Mouse (Mus musculus) heart, embryonic 16.5 days (tissue): ENCODE results near the gene Lmna. TPM values are rescaled to one million over a fixed set of nuclear protein-coding genes. Genes with fewer than 3 reads are reported as not detected.

Experiments
- ATAC-seq: fragments of 200-750 bp; cut with Nextera tagmentation; replicated peaks from 2 replicates; pipeline ENCODE4 v1.8.0; 2017; ENCODE audit warnings: moderate number of reproducible peaks; ENCODE audit not compliant: insufficient read depth, low FRiP score; ENCODE audit errors: extremely low read depth
- H3K27ac ChIP-seq: fragments of 300-500 bp; sonication (generic); 2 replicates; pipeline ENCODE4 v1.5.1; 2014; ENCODE audit warnings: mild to moderate bottlenecking, low read length, control low read depth, moderate library complexity
- H3K27me3 ChIP-seq: fragments of 300-500 bp; sonication (generic); 2 replicates; pipeline ENCODE4 v1.6.1; 2014; ENCODE audit warnings: low read length, mixed read lengths; ENCODE audit not compliant: control insufficient read depth, insufficient read depth
- H3K36me3 ChIP-seq: fragments of 300-500 bp; sonication (generic); 2 replicates; pipeline ENCODE4 v1.6.1; 2014; ENCODE audit not compliant: control insufficient read depth, insufficient read depth
- H3K4me1 ChIP-seq: fragments of 300-500 bp; sonication (generic); 2 replicates; pipeline ENCODE4 v1.6.1; 2014; ENCODE audit warnings: low read length, mixed read lengths; ENCODE audit not compliant: control insufficient read depth, insufficient read depth
- H3K4me2 ChIP-seq: fragments of 300-500 bp; sonication (generic); 2 replicates; pipeline ENCODE4 v1.6.1; 2014; ENCODE audit warnings: low read depth, mild to moderate bottlenecking, control low read depth, low read length
- H3K4me3 ChIP-seq: fragments of 300-500 bp; sonication (generic); 2 replicates; pipeline ENCODE4 v1.5.1; 2014; ENCODE audit warnings: mild to moderate bottlenecking, control low read depth, low read length
- H3K9ac ChIP-seq: fragments of 300-500 bp; sonication (generic); 2 replicates; pipeline ENCODE4 v1.6.1; 2014; ENCODE audit warnings: low read length, control low read depth
- H3K9me3 ChIP-seq: fragments of 300-500 bp; sonication (generic); replicated peaks from 2 replicates; pipeline ENCODE4 v1.6.1; 2016; ENCODE audit warnings: low read length; ENCODE audit not compliant: control insufficient read depth
- WGBS: fragments of 180-500 bp; shearing (Covaris S2); extraction: QIAGEN DNeasy Blood & Tissue Kit; methylation state at CpG from one replicate; pipeline ENCODE4 v1.1.7; 2014; 5-methylcytosine and 5-hydroxymethylcytosine counted together
- polyA plus RNA-seq: library from polyadenylated mRNA; unstranded; fragments of >200 nt; fragmentation: Nextera tagmentation; extraction: Ambion mirVana; gene quantifications from 2 replicates; pipeline ENCODE4 v1.2.1, GENCODE M21; 2015

Lmna gene
- polyA plus RNA-seq, 1 experiment from 2014 or later: 129 TPM

DNA sequence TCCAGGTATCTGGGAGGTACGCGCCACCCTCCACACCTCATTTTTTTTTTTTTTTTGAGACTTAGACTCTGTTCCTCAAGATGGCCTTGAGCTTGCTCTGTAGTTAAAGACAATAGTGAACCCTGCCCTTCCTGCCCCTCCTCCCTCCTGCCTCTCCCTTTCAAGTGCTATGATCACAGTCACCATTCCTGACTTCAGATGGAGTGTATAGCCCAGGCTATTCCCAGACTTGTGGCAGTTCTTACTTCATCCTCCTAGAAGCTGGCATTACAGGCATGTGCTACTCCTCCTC lies 5.3 kb upstream of the Lmna start:
- ATAC-seq: no peak
- Histone ChIP-seq H3K4me3 (no peak overlapping the region), H3K4me1 (peaks cover 30% of the 10 kb centered on the region), H3K4me2 (no peak overlapping the region), H3K9ac (no peak overlapping the region), H3K27ac (no peak overlapping the region), H3K9me3 (no peaks in the 10 kb centered on the region), H3K36me3 (no peaks in the 10 kb centered on the region), H3K27me3 (no peaks in the 10 kb centered on the region)
- WGBS: 89% methylated on average over 2 of the region's 2 CpGs

DNA sequence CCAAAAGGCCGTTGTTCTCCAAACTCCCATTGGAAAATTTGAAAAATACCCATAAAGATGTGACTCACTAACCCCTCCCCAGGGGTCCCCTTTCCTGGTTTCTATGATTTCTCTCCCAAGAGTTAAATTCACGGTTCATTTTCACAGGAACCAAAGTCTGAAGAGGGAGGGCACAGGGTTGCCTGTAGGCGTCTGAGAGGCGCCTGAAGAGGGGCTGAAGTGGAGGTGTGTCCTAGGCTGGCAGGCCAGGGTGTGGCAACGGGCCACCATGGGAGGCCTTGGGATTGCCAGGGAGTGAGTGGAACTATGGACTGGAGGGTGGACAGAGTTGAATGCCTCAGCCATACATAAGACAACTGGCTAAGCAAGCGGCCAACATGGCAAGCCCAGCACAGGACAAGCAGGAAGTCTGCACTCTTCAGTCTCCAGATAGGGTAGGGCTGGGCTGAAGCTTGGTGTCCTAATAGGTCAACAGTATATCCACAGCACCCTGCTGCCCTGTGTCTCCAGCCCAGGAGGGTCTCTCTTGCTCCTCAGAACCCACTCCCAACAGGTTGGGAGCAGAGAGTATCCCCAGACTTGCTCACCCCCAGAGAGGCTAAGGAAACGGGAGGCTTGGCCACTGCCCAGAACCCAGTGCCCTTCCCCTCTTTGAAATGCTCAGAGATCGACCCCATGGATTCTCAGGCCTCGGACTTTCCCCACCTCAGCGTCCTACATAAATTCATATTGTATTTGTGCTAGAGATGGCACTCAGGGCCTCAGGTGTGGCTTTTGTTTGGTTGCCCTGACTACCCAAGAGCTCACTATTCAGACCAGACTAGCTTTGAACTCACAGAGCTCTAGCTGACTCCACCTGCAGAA lies 4.7 kb upstream of the Lmna start:
- H3K9me3 ChIP-seq: no peaks in the 10 kb centered on the region
- peaks cover 32% of the 10 kb centered on the region for H3K4me1 ChIP-seq
- no peak overlapping the region for H3K4me3 ChIP-seq
- H3K36me3 ChIP-seq: no peaks in the 10 kb centered on the region
- WGBS: 75% methylated on average over 10 of the region's 10 CpGs
- H3K27ac ChIP-seq: no peak overlapping the region
- H3K4me2 ChIP-seq: no peak overlapping the region
- no peak overlapping the region for H3K9ac ChIP-seq
- ATAC-seq: no peak
- H3K27me3 ChIP-seq: no peaks in the 10 kb centered on the region

DNA sequence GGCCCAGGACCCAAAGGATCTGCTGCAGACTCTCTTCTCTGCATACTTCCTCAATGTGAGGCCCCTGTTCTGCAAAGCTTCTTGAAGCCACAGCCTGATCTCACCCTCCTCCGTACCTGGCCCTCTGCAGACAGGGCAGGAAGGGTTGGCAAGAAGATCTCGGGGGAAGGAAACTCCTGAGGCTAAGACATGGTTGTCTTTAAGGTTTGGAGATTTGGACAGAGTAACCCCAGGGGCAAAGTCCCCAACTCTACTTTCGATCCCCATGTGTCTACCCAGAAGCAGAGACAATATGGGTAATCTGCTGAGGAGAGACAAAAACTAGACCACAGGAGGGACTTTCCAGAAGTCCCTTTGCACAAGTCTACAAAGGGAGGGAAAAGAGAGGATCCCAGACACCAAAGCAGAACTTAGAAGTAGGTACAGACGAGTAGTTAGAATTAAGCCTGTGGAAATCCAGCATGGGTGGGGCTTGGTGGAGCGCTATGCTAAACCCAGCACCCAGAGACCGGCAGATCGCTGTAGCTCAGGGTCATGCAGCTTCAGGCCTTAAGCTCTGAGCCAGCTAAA lies 3.9 kb upstream of the Lmna start:
- no peaks in the 10 kb centered on the region for H3K36me3 ChIP-seq
- H3K27me3 ChIP-seq: no peaks in the 10 kb centered on the region
- H3K9me3 ChIP-seq: no peaks in the 10 kb centered on the region
- 76% methylated on average over 7 of the region's 7 CpGs for WGBS
- H3K4me3 ChIP-seq: no peak overlapping the region
- H3K4me2 ChIP-seq: no peak overlapping the region
- peaks cover 37% of the 10 kb centered on the region for H3K4me1 ChIP-seq
- H3K27ac ChIP-seq: peak overlapping the region; percentile 48; the same call in 1 of the 2 replicates
- no peak for ATAC-seq
- H3K9ac ChIP-seq: peak overlapping the region; percentile 30; the same call in 1 of the 2 replicates

DNA sequence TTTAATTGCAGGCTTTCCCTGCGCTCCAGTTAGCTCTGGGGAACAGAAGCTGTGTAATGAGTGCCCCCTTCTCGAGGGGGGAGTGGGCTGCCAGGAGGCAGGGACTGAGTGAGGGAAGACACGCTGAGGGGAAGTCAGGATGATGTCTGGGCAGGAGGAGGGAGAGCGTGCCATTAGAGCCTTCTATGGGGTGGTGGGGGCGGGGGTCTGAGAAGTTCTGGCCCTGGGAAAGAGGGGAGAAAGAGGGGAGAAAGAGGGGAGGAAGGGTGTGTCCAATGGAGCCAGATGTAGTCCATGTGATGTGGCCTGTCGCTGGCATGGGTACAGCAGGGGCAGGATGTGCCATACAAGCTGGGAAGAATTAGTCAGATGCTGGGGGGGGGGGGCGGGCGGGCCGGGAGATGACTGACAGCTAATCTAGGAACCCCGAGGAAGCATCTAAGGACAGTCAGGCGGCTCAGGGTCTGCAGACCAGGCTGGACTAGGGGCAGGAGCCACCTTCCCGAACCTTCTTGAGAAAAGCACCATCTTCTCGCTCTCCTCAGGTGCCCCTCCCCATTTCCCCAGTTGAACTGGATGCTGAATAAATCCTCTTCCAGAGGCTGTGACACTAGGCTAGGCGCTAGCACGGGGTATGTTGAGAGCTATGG lies 3.3 kb upstream of the Lmna start:
- 31% methylated on average over 12 of the region's 15 CpGs for WGBS
- H3K4me1 ChIP-seq: peaks cover 37% of the 10 kb centered on the region
- no peak for ATAC-seq
- H3K9ac ChIP-seq: peak overlapping the region; percentile 32
- H3K9me3 ChIP-seq: no peaks in the 10 kb centered on the region
- no peaks in the 10 kb centered on the region for H3K27me3 ChIP-seq
- H3K4me2 ChIP-seq: no peak overlapping the region
- H3K36me3 ChIP-seq: no peaks in the 10 kb centered on the region
- H3K27ac ChIP-seq: peak overlapping the region; percentile 56
- H3K4me3 ChIP-seq: no peak overlapping the region

DNA sequence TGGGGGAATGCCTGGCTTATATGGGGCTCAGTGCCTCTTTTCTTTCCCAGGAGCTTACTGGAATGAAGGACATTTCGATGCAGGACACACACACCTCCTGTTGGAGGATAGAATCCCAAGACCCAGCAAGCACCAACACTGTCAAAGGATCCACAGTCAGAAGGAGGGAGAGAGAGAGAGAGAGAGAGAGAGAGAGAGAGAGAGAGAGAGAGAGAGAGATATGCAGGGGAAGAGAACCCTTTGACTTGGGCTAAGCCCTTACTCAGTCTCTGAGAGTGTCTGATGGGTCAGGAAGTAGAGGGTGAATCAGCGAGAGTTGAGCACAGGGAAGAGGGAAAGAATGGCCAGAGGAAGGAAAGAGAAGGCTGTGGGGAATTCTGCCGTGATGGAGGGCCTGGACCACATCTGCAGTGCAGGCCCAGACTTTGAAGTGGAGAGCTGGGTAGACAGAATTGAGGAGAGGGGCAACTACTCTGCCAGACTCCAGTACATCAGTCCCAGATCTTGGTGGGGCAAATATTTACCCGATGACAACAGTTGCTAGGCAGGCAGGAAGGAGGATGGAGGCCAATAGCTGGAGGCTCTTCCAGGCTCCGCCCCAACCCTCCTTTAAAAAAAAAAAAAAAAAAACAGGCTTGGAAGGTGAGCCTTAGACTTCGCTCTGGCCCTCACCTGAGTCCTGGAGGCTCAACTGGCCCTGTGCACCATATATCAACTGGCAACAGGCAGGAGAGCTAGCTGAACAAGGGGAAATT lies 2.6 kb upstream of the Lmna start:
- H3K4me1 ChIP-seq: peaks cover 37% of the 10 kb centered on the region
- H3K27me3 ChIP-seq: no peaks in the 10 kb centered on the region
- no peaks in the 10 kb centered on the region for H3K9me3 ChIP-seq
- H3K4me3 ChIP-seq: no peak overlapping the region
- no peaks in the 10 kb centered on the region for H3K36me3 ChIP-seq
- H3K27ac ChIP-seq: peak overlapping the region; percentile 56
- no peak for ATAC-seq
- peak overlapping the region; percentile 32 for H3K9ac ChIP-seq
- no peak overlapping the region for H3K4me2 ChIP-seq
- 39% methylated on average over 6 of the region's 6 CpGs for WGBS

DNA sequence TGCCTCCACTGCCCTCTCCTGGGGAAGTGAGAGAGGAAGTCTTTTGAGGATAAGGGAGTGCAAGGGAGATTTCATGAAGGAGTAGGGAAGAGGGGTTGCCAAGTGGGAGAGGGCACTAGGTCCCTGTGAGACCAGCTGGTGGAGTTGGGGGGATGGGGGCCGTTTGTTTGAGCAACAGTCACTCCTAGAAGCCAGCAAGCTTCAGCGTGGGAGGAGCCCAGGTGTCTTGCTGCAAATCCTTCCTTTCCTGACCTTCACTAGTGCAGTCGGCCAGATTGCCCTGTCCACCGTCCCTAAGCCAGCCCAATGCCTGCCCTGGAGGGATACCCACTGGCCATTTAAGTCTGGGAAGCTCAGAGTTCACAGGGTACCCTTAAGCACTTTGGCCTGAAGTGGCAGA lies 1.8 kb upstream of the Lmna start:
- H3K4me2 ChIP-seq: no peak overlapping the region
- no peaks in the 10 kb centered on the region for H3K36me3 ChIP-seq
- H3K9me3 ChIP-seq: no peaks in the 10 kb centered on the region
- ATAC-seq: no peak
- H3K27me3 ChIP-seq: no peaks in the 10 kb centered on the region
- H3K9ac ChIP-seq: no peak overlapping the region
- no peak overlapping the region for H3K4me3 ChIP-seq
- peaks cover 37% of the 10 kb centered on the region for H3K4me1 ChIP-seq
- whole genome bisulfite sequencing: 47% methylated on average over 4 of the region's 4 CpGs
- no peak overlapping the region for H3K27ac ChIP-seq

DNA sequence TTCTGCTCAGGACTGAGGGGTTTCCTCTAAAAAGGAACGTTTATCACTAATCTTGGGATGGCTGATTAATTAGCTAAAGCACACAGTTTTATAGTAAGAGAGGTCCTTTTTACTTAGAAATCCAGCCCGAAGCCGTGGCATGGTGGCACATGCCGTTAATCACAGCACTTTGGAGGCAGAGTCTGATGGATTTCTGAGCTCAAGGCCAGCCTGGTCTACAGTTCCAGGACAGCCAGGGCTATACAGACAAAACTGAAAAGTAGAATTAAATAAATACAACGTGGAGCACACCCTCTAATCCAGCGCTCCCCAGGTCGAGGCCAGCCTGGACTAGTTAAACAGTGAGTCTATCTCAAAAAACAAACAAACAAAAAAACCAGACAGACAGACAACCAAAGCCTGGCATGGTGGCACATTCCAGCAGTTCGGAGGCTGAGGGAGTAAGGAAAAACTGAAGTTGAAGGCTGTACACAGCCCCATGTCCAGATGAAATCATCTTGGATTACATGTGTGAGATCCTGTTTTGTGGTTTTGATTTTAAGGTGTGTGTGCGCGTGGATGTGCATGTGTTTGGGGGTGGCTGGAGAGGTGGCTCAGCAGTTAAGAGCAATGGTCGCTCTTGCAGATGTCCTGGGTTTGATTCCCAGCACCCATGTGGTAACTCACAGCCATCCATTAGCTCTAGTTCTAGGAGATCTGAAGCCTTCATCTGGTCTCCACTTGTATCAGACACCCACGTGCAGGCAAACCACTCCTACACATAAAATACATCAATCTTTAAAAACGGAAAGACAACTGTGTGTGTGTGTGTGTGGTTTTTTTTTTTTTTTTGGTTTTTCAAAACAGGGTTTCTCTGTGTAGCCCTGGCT lies 899 bp upstream of the Lmna start:
- Histone ChIP-seq H3K4me1 (peaks cover 37% of the 10 kb centered on the region), H3K4me2 (peak overlapping the region; percentile 77), H3K9me3 (no peaks in the 10 kb centered on the region), H3K27ac (peak overlapping the region; percentile 94), H3K4me3 (peak overlapping the region; percentile 58), H3K27me3 (no peaks in the 10 kb centered on the region), H3K36me3 (no peaks in the 10 kb centered on the region), H3K9ac (peak overlapping the region; percentile 75)
- WGBS: 52% methylated on average over 13 of the region's 13 CpGs
- no peak for ATAC-seq

DNA sequence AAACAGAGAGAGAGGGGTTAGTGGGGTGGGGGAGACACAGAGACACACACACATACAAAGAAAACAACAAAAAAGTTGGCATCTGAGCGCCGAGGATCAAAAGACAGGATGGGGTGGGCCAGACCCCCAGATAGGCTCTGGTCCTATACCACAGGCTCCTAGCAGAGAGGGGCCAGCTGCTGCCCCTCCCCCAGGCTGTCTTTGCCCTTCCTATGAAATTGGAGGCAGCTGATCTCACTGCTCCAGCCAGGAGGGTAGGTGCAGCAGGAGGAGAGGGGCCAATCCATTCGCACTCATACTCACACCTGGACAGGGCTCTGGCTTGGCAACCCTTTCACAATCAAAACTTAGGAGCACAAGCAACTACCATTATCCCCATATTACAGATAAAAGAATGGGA lies 506 bp downstream of the Lmna start:
- ATAC-seq: 0 out of 2 replicates have a peak, but pooled peaks have one; percentile 2

More for the DNA sequence above, 506 bp downstream of the Lmna start:
- Histone ChIP-seq H3K9me3 (no peaks in the 10 kb centered on the region), H3K36me3 (no peaks in the 10 kb centered on the region), H3K9ac (peak overlapping the region; percentile 75), H3K27ac (peak overlapping the region; percentile 94), H3K27me3 (no peaks in the 10 kb centered on the region), H3K4me3 (peak overlapping the region; percentile 58), H3K4me1 (peaks cover 32% of the 10 kb centered on the region), H3K4me2 (peak overlapping the region; percentile 77)
- WGBS: 58% methylated on average over 3 of the region's 3 CpGs
